Mouse (Mus musculus): ENCODE measurements around the gene Anks1b.

The Anks1b gene

DNA sequence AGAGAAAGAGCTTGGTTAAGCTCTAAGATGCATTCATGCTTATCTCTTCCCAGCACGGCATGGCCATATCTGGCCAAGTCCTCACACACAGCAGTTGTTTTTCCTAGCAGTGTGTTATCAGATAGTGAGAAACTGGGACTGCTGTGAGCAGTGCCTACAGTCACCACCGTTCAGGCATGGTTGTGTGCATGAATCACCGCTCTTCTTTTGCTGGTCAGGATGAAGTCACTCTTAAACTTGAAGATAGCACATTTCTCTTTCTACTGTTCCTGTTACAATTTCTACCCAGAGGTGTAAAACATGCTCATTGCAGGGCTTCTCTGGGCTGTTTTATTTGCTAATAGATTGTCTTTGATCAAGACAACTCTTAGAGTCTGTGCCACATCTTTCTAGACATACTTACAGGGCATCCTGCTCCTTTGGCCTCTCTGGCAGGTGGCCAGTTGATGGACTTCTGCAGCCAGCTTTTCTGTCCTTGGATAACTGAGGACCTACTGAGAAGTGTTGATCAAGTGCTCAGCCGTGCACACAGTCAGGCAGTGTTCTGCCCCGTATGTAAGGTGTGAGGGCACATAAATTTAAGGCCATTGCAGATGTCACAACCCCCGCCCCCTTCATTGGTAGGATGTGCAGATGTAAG, 296.8 kb downstream of the Anks1b start:
- no peak for DNase-seq (ENCODE audit: low read depth, low spot score)

DNA sequence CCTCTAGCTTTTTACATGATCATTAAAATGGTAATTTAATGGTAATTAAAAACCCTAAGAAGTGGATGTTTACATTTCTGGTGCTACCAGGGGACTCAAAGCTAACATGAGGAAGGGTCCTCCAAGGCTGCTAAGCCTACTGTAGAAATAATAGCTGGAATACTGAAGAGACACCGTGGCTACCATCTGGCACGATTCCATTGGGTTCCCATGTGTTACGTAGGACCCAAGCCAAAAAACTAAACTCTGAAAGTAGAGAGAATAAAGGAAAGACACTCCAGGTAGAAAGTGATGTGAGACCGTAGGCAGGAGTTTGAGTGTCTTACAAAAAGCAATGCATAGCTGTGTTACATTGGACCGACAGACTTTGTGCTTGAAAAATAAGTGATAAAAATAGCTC, 317.1 kb downstream of the Anks1b start:
- DNase-seq (ENCODE audit: low read depth, low spot score): no peak

DNA sequence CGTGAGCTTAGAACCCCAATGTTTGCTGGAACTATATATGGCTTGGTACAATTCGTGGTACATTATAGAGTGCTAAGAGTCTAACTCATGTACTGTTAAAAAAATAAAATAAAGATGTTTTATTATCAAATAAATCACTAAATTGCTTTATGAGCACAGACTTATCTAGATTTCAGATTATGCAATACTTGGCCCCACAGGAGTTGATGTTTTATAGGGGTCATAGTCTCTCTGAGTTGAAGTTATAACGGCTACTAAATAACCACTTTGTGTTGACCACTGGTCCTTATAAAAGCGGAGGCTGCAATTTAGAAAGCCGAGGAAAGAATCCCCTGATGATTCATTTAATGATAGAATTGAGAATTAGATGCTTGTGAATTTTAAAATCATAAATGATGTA, 323.6 kb downstream of the Anks1b start:
- DNase-seq (ENCODE audit: low read depth, low spot score): no peak

DNA sequence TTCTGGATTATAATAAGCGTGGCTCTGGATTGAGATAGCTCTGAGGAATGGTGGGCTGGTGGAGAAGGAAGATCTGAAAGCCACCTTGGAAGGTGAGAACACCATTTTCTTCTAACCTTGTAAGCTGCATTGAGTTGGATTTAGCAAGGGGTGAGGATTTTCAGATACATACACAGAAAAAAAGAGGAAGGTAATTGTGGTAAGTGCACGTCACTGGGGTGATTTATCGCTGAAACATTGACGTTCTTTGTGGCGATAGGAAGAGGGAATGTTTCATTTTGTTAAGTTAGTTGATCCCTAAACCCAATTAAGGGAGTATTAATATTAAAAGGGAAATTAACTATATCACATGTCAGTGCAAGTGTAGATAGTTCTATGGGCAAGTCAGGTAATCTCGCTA, 336.7 kb downstream of the Anks1b start:
- no peak for DNase-seq (ENCODE audit: low read depth, low spot score)

DNA sequence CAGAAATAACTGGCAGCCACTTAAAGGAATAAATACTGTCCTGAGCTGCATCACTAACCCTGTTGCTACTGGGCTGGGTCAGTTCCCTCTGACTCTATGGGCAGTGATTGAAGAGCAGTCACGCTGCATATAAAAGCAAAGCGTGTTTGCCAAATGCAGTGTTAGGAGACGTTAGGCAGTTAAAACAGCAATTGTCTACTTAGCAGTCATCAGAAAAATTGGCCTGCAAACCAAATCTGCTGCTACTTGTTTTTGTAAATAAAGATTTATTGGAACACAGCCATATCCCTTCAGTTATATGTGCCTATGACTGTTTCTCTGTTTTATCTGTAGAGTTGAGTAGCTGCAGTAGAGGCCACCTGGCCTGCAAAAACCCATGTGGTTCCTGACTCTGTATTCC, 347.2 kb downstream of the Anks1b start:
- DNase-seq (ENCODE audit: low read depth, low spot score): no peak

DNA sequence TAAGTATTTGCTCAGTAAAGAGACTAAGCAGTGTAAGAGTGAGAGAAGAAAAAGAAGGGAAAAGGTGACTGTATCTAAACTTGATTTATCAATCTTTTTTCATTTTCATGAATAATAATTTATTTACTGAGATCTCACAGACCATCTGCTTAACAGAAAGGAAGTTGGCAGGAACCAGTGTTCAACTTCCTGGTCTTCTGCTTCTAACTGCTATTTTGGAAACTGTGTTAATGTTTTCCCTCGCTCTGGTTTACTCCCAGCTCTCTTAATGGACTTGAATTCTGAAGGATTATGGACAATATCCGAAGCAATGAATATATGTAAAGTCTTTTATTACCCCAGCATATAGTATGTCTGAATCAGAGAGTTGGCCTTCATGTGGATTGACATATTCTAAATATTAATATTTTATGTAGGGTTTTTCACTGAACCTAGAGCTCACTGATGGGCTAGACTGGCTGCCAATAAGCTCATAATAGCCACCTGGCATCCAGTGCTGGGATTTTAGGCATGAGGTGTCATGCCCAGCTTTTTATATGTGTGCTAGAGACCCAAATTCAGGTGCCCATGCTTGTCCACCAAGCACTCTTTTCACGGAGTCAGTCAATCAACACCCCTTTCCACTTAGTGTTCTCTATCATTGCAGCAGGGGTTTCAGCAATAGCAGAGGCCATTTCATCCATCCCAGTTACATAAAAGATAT, 349.6 kb downstream of the Anks1b start:
- no peak for DNase-seq (ENCODE audit: low read depth, low spot score)

DNA sequence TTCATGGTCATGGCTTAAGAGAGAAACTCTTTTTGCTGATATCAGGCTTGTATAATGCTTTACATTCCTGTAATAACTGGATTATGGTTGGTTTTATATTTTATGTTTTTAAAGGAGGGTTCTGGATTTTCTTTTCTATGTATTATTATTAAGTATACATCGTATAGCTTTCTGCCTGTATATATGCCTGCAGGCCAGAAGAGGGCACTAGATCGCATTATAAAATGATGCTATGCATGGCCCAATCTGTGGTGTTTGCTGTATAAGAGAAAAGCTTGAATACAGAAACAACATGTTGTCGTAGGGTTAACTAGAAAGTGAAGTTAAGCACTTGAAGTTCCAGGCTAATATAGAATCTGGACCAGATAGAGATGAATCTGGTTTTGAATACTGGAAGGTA, 362.0 kb downstream of the Anks1b start:
- no peak for DNase-seq (ENCODE audit: low read depth, low spot score)

DNA sequence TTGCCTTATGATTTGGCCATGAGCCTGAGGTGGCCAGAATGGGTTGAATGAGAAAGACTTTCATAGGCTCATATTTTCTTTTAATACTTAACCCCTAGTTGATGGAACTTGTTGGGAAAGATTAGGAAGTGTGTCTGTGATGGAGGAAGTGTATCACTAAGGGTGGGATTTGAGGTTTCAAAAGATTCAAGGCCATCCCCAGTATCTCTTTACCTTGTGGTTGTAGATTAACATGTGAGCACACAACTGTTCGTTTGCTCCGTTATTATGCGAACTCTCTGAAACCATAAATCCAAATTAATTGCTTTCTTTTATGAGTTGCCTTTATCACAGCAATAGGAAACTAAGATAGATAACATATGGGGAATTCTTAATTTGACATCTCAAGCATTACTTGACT, 364.0 kb downstream of the Anks1b start:
- no peak for DNase-seq (ENCODE audit: low read depth, low spot score)

DNA sequence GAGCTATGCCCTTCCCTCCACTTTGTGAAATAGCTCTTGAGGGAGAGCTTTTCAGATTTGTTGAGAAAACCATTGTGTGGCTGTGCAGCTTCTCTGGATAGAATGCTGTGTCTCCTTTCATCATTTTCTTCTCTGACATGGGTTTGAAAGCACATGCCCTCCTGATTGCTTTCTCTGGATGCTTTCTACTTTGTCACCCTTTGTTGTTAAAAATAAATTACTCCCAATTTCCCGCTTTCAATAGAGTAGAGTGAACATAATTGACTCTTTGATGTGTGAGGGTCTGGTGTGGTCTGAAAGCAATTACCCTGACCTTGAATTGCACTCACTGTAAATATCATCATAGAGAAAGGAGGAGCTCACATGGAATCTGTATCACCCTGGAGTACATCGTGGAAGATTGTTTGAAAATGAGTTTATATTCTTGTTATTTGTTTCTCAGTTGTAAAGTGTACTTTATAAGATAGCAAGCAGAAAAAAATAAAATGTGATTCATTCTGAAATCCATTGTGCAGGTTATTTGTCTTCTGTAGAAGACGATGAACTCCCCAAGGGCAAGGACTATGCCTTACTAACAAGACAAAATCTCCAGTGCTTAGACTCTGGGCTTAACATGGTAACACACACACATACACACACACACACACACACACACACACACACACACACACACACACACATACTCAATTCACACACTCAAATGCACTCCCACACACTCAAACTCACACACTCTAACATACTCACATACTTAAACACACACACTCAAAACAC, 385.8 kb downstream of the Anks1b start:
- no peak for DNase-seq (ENCODE audit: low read depth, low spot score)

DNA sequence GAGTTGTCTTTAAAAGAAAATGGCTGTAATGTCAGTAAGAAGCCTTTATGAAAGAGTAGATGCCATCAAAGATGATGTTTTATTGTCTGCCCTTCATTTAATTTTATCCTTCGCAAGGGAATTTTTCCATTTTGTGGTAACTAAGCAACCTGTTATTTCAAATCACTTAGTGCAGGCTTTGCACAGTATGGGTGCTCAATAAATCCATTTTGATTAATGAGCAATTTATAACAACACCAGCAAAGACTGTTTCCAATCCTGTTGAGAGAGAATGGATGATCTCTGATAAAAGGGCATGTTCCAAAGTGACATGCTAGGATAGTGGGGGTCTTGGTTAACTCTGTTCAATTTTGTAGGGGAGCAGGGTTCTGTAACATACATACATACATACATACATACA, 398.0 kb downstream of the Anks1b start:
- DNase-seq (ENCODE audit: low read depth, low spot score): no peak

DNA sequence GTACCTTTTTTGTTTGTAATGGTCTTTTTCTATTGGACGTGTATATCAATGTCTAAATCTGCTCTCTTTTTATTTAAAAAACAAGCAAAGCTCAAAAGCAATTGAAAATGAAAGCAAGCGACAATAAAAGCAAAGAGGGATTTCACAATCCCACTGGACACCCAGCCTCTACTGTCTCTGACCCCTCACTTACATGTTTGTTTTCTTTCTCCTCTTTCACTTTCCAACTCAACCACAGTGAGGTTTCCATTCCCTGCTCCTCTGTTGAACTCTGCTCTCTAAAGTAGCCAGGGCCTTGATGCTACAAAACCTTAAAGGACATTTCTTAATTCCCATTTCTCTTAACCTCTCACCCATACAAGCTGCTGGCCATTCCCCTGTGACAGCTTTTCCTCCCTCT, 400.0 kb downstream of the Anks1b start:
- DNase-seq (ENCODE audit: low read depth, low spot score): no peak

DNA sequence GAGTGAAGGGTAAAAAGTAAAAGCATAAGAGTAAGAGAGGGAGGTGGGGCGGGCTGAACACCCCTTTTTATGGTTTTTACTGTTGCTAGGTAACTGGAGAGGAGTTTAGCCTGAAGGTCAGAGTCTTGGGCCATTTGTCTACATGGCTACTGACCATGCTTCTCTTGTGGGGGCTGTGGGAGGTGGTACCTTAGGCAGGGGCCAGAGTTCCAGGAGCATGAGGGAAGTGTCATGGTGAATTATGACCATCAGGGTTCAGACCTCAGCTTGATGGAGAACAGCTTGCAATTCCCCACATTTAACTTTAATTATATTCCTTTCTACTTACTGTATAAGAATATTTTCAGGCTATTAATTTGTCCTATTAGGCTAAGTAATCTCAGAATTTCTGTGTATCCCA, 413.3 kb downstream of the Anks1b start:
- no peak for DNase-seq (ENCODE audit: low read depth, low spot score)

DNA sequence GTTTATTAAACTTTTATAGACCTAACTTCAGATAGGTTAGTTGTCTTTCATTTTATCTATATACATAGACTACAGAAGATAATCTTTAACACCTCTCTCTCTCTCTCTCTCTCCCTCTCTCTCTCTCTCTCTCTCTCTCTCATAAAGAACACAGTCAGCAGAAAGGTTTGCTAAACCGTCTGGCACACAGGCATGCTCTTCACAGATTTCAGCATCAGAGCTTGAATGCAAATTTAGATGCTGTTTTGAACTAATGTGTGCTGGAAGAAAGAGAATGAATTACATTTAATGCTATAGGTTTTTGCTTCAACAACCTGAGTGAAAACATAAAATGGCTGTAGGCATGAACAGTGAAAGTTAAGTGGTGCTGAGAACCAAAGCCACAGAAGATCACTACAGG, 429.9 kb downstream of the Anks1b start:
- no peak for DNase-seq (ENCODE audit: low read depth, low spot score)

DNA sequence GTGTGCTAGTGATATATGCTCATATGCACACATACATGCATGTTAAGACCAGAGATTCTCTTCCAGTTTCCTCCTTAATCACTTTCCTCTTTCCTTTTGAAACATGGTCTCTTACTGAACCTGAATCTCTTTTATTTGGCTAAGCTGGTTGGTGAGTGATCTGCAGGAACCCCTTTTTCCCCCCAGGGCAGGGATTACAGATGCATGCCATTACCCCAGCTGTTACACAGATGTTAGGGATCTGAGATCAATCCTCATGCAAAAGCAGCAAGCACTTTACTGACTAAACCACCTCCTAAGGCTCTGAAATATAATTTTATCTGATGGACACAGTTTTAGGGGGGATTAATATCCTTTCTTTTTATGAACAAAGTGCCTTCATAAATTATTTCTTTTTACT, 432.8 kb downstream of the Anks1b start:
- no peak for DNase-seq (ENCODE audit: low read depth, low spot score)

DNA sequence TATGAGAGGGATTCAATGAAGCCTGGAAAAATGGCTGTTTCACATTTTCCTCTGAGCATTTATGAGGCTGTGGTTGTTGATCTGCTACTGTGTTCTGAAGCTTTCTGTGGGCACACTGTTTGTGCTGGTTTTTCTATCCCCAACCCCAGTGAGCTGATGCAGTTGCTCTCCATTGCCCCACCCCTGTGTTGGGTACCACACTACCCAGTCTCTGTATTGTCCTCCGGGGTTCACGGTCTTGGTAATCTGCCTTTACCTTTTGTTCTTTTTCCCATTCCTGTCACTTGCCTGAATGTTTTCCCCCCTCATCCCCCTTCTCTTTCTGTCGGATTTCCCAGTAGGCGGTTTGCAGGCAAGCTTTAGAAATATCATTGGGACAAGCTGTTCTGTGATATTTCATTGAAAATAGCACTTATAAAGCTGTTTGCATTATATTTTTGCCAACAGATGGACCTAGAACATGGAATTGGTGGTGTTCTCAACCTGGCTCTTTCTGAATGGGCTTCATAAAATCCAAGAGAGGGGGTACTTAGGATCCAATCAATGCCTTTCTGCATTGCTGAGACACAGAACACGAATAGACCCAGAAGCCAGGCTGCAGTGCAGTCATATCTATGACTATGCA, 434.7 kb downstream of the Anks1b start:
- no peak for DNase-seq (ENCODE audit: low read depth, low spot score)

DNA sequence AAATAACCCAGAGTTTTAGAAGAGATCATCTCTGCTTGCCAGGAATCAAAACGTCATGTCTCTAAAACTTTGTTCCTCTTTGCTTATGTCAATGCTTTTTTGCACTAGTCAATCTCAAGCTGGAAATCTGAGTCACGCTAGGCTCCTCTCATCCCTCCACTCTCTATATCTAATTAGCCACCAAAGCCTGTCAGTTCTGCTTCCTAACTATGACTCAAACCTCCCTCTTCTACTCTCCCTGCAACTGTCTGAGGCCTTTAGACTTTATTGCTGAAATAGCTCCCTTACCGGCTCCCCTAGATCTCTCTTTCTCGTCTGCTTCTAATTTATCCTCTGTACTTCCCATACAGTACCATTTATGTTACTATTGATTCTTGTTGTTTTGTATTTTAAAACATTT, 456.5 kb downstream of the Anks1b start:
- no peak for DNase-seq (ENCODE audit: low read depth, low spot score)

DNA sequence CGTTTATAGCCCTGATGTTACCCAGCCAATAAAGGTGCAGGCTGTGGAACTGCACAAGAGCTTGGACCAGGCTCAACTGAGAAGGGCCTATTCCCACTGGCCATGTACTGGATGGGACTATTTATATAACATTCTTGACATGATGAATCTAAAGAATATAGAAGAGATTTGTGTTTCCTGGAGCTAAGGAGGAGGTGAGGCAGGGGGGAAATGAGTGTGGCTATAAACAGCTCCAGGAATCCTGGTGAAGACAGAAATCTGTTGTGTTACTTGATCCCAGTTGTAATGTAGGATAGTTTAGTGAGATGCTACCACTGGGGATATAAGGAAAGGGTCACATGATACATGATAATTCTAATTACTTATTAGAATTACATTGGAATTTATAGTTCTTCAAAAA, 472.1 kb downstream of the Anks1b start:
- no peak for DNase-seq (ENCODE audit: low read depth, low spot score)

DNA sequence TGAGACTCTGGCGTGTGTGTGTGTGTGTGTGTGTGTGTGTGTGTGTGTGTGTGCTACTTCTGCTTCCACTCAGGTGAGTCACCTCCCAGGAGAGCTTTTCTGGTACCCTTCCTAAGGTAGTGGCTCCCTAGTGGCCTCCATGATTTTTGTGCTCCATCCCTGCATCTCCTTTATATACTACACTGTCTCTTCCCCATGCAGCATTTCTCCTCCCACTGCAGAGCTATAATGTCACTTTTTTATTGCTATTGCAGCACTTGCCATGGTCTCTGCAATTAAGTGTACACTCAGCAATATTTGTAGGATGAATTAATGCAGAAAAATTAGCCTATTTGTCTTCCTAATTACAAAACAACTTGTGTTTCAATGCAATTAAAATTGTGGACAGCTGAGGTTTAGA, 482.9 kb downstream of the Anks1b start:
- no peak for DNase-seq (ENCODE audit: low read depth, low spot score)

DNA sequence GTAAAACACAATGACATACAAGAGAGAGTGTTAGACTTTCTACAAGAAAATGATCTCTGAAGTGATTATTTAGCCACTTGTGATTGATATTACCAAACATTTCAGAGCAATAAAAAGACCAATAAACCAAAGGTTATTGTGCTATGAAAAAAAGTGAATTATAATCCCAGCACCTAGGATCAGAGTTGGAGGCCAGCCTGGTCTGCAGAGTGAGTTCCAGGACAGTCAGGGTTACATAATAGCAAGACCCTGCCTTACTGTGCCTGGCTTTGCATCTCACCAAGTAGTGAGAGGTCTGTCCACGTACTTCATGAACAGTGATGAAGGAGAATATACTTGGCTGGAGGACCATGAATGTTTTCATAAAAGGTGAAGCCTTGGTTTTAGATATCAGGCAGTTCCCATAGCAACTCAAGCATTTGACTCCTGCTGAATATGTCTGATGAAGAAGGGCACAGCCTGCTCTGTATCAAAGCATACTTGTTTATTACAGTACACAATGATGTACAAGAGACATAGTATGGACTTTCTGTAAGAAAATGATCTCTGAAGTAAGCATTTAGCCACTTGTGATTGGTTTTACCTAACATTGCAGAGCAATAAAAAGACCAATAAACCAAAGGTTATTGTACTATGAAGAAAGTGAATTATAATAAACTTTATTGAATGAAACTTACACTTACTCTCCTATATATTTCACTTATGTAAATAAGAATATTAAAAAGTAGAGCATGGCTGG, 484.0 kb downstream of the Anks1b start:
- no peak for DNase-seq (ENCODE audit: low read depth, low spot score)

DNA sequence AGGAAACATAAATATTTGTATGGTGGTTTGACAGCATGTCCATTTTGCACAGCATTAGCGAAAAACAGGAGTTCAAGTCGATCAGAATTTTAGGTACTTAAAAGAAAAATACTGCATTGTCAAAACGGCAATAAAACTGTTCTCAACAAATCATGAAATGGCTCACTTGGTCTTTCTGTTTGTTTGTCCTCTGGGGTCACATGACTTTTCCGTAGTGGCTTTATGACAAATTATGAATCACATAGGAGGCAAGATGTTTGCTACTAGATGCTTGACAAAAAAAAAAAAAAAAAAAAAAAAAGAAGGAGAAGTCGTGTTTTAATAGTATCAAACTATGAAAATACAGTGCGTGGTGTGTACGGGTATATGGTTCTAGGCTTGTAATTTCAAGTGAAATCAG, 495.7 kb downstream of the Anks1b start:
- no peak for DNase-seq (ENCODE audit: low read depth, low spot score)

DNA sequence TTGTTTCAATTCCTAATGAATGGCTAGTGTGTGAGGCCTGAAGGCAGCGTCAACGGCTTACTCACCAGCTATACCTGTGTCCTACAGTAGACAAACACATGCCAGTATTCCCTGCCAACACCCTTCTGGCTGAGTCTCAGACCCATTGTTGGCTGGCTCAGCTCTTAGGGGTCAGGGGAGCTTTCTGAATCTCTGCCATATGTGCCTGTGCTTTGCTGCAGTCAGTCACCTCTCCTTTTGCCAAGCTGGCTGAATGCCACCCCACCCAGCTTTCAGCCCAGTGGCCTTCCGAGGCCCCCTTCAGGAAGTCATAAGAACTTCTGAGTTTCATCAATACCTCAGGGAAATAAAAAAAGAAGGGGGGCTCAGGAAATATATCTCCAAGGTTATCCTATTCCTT, 497.4 kb downstream of the Anks1b start:
- no peak for DNase-seq (ENCODE audit: low read depth, low spot score)

DNA sequence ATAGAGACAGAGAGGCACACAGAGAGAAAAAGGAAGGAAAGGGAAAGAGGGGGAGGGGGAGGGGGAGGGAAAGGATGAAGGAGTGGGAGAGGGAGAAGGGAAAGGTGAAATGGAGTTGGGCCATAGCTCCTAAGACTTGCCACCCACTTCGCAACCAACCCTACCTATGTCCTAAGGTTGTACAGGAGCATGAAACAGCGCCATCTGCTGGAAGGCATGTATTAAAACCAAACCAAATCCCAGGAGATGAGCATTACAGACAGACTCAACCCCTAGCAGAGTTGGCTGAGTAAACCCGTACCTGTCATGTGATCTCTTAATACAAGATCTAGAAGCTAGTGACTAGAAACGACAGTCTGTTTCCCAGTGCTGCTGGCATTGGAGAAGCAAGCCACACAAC, 500.2 kb downstream of the Anks1b start:
- no peak for DNase-seq (ENCODE audit: low read depth, low spot score)
